Mouse (Mus musculus) megakaryocyte-erythroid progenitor cell, adult 5 weeks (primary cell): ENCODE data around the gene Gm28360. TPM values are rescaled to one million over a fixed set of nuclear protein-coding genes. Genes with fewer than 3 reads are reported as not detected.

Experiments
- polyA plus RNA-seq: library from polyadenylated mRNA; stranded (reverse); fragments of >175 nt; gene quantifications from 2 replicates; pipeline ENCODE4 v1.2.3, GENCODE M21; 2012

Gene Gm28360
- not detected in 2 replicates for polyA plus RNA-seq

DNA sequence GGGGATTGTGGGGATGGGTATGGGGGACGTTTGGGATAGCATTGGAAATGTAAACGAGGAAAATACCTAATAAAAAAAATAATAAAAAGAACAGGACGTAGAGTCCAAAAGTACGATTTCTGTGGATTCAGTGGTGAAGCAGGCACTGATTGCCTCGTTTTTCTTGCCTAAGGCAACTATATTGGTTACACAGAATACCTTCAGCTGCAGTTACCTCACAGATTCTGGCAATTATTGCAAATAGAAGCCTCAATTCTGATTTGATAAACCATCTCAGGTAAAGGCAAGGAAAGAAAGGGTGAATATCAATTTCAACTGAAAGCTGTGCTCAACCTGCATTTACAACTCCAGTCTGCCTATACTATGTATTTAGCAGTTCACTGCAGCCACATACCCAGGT lies at the start of gene Gm28360:
Gene Gm28360 (plus strand): TSS at position 301 of the 400 bp plus-strand sequence.

DNA sequence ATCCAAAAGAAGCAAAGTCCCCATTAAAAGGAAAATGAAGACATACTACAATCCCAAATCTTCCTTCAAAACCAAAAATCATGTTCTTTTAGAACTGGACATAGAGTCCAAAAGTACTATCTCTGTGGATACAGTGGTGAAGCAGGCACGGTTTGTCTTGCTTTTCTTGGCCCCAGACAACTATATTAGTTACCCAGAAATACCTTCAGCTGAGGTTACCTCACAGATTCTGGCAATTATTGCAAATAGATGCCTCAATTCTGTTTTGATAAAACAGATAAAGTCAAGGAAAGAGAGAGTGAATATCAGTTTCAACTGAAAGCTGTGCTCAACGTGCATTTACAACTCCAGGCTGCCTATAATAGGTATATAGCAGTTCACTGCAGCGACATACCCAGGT lies 49.0 kb upstream of the Gm28360 start, which contains the start of gene B020011L13Rik:
Gene B020011L13Rik (plus strand): TSS at position 301 of the 400 bp plus-strand sequence.

Other genes with a start within 250 kb of the Gm28360 start
- not detected in 2 replicates for gene Gm28363, start 132.9 kb upstream of the Gm28360 start, polyA plus RNA-seq
- gene B020011L13Rik, start 48.9 kb upstream of the Gm28360 start, polyA plus RNA-seq, result not detected in 2 replicates
- gene Gm28168, start 97.9 kb downstream of the Gm28360 start, polyA plus RNA-seq, result not detected in 2 replicates
- not detected in 2 replicates for gene Gm7145, start 135.9 kb downstream of the Gm28360 start, polyA plus RNA-seq